Mouse (Mus musculus) hindbrain, embryonic 13.5 days (tissue): ENCODE results near the gene Alg1. TPM values are rescaled to one million over a fixed set of nuclear protein-coding genes. Genes with fewer than 3 reads are reported as not detected.
A peak's percentile ranks its signal among the peaks of the same experiment; 100 is the strongest.

Experiments
- ATAC-seq: fragments of 200-750 bp; cut with Nextera tagmentation; 2 replicates; pipeline ENCODE4 v1.8.0; 2017; ENCODE audit warnings: moderate TSS enrichment; ENCODE audit not compliant: low FRiP score
- H3K27ac ChIP-seq: fragments of 300-500 bp; sonication (generic); 2 replicates; pipeline ENCODE4 v1.5.1; 2015; ENCODE audit warnings: inconsistent platforms, mild to moderate bottlenecking, moderate library complexity
- H3K27me3 ChIP-seq: fragments of 300-500 bp; sonication (generic); 2 replicates; pipeline ENCODE4 v1.6.1; 2015; ENCODE audit warnings: mild to moderate bottlenecking, inconsistent platforms
- H3K36me3 ChIP-seq: fragments of 300-500 bp; sonication (generic); 2 replicates; pipeline ENCODE4 v1.6.1; 2015; ENCODE audit warnings: mild to moderate bottlenecking, inconsistent platforms
- H3K4me1 ChIP-seq: fragments of 300-500 bp; sonication (generic); replicated peaks from 2 replicates; pipeline ENCODE4 v1.6.1; 2015; ENCODE audit warnings: inconsistent platforms
- H3K4me2 ChIP-seq: fragments of 300-500 bp; sonication (generic); 2 replicates; pipeline ENCODE4 v1.6.1; 2015; ENCODE audit warnings: inconsistent platforms, mild to moderate bottlenecking, moderate library complexity
- H3K4me3 ChIP-seq: fragments of 300-500 bp; sonication (generic); 2 replicates; pipeline ENCODE4 v1.5.1; 2015; ENCODE audit warnings: mild to moderate bottlenecking, inconsistent platforms
- H3K9ac ChIP-seq: fragments of 300-500 bp; sonication (generic); 2 replicates; pipeline ENCODE4 v1.6.1; 2015; ENCODE audit warnings: mild to moderate bottlenecking, inconsistent platforms
- H3K9me3 ChIP-seq: fragments of 300-500 bp; sonication (generic); 2 replicates; pipeline ENCODE4 v1.6.1; 2016; ENCODE audit warnings: inconsistent platforms
- WGBS: fragments of 180-500 bp; shearing (Covaris S2); methylation state at CpG from one replicate; pipeline ENCODE4 v1.1.7; 2015; 5-methylcytosine and 5-hydroxymethylcytosine counted together
- polyA plus RNA-seq: library from polyadenylated mRNA; unstranded; fragments of >200 nt; fragmentation: Nextera tagmentation; extraction: Ambion mirVana; gene quantifications from 2 replicates; pipeline ENCODE4 v1.2.1, GENCODE M21; 2015

The Alg1 gene
- polyA plus RNA-seq, 1 experiment from 2014 or later = 36.2 TPM

GRCm38 (mm10) chr16:5250891-5251290 lies 17.5 kb downstream of the Alg1 start:
- H3K4me1 ChIP-seq = peaks cover 17% of the 10 kb centered on the region
- no peak overlapping the region for H3K4me2 ChIP-seq
- H3K9ac ChIP-seq = no peak overlapping the region
- 93% methylated on average over 3 of the region's 3 CpGs for WGBS
- H3K27ac ChIP-seq = no peak overlapping the region
- peaks cover 42% of the 10 kb centered on the region for H3K36me3 ChIP-seq
- no peaks in the 10 kb centered on the region for H3K27me3 ChIP-seq
- ATAC-seq = no peak
- no peaks in the 10 kb centered on the region for H3K9me3 ChIP-seq
- no peak overlapping the region for H3K4me3 ChIP-seq

DNA sequence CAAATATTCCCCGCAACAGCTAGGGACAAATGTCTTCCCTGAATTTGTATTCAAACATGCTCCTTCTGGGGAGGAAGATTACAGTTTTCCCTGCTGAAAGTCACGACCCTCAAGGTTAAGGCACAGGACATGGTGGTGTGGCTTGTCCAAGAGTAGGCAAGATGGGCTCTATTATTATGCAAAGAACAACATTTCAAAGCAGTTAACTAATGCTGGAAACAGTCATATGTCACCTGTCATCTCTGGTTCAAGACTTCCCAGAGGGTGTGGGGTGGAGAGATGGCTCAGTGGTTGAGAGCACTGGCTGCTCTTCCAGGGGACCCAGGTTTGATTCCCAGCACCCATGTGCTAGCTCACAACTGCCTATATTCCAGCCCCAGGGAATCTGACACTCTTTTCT lies 18.8 kb downstream of the Alg1 start:
- ATAC-seq = no peak
- Histone ChIP-seq H3K27ac (no peak overlapping the region), H3K4me2 (no peak overlapping the region), H3K27me3 (no peaks in the 10 kb centered on the region), H3K9me3 (no peaks in the 10 kb centered on the region), H3K9ac (no peak overlapping the region), H3K36me3 (peaks cover 32% of the 10 kb centered on the region), H3K4me3 (no peak overlapping the region), H3K4me1 (peaks cover 17% of the 10 kb centered on the region)
- 89% methylated on average over 2 of the region's 2 CpGs for WGBS

DNA sequence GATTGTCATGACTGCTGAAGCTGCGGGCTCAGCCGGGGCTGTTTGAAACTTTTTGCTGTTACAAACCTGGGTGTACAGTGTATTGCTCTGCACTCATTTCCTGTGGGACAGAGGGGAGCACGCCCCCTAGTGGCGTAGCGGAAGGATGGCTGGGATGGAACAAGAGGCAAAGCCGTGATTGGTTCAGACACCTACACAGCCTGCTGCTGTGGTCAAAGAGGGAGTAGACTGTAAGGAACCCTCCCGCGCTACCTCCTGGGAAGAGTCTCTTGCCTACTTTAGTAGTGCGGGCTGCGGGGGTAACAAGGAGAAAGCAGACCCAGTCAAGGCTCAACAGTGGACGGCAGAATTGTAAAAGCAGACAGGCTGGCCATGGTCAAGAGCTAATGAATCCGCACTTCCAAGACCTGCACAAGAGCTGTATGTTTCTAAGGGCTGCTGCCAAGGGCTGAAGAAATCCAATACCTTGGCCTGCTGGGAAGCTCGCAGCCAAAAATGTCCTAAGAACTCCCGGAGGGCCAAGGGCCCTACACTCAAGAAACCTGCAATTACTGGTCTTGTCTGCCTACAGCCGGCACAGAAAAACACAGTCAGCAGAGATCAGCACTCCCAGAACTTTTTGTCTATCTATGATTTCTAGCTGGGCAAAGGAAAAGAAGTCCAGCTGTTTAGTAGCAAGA lies 21.1 kb downstream of the Alg1 start:
- H3K4me2 ChIP-seq = peak overlapping the region; percentile 80
- 5% methylated on average over 15 of the region's 15 CpGs for whole genome bisulfite sequencing
- H3K27me3 ChIP-seq = no peaks in the 10 kb centered on the region
- peak overlapping the region; percentile 56 for H3K4me3 ChIP-seq
- H3K27ac ChIP-seq = peak overlapping the region; percentile 46
- peak overlapping the region; percentile 77 for H3K9ac ChIP-seq
- ATAC-seq = peak; percentile 16; the same call in 1 of the 2 replicates
- H3K9me3 ChIP-seq = no peaks in the 10 kb centered on the region
- peaks cover 17% of the 10 kb centered on the region for H3K4me1 ChIP-seq
- H3K36me3 ChIP-seq = peaks cover 10% of the 10 kb centered on the region; the same call in 1 of the 2 replicates

- ATAC-seq = peak; percentile 15
- peak overlapping the region; percentile 77 for H3K9ac ChIP-seq
- peak overlapping the region; percentile 46 for H3K27ac ChIP-seq
- peak overlapping the region; percentile 56 for H3K4me3 ChIP-seq
- H3K36me3 ChIP-seq = 0 out of 2 replicates have a peak, but pooled peaks cover 2% of the 10 kb centered on the region
- 2% methylated on average over 27 of the region's 27 CpGs for WGBS
- peaks cover 17% of the 10 kb centered on the region for H3K4me1 ChIP-seq
- no peaks in the 10 kb centered on the region for H3K9me3 ChIP-seq
- H3K4me2 ChIP-seq = peak overlapping the region; percentile 80
- H3K27me3 ChIP-seq = no peaks in the 10 kb centered on the region
Observed at GRCm38 (mm10) chr16:5255081-5255740, 21.8 kb downstream of the Alg1 start.

DNA sequence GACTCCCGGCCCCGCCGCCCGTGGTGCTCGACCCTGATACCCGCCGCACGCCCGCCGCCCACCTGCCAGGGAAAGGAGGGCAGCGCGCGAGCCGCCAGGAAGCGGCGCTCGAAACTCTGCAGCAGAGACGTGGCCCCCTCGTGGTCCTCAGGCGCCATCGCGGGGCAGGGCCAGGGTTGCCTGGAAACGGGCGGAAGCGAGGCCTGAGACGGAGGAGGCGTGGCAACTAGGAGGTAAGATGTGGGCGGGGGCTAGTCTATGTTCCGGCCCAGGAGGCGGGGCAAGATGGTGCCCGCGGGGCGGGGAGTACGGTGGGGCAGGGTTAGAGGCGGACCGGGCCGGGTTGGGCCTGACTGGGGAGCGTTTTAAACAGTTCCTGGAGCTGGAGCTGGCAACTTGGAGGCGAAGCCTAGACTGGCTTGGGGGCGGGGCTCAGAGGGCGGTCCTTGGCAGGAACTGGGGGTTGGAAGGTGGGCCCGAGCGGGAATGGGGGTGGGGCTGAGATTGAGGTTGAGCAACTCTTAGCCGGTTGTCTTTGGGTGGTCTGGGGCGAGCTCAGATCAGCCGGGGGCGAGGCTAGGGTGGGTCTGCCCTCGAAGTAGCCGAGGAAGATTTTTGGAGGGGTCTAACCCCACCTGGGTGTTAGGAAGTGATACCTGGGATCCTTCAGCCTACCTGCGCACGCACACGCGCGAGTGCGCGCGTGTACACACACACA lies 22.5 kb downstream of the Alg1 start, which contains the start of gene Eef2kmt:
Gene Eef2kmt (minus strand): TSS at position 205 of the 718 bp plus-strand sequence.
- Histone ChIP-seq H3K9me3 (no peaks in the 10 kb centered on the region), H3K4me1 (peaks cover 17% of the 10 kb centered on the region), H3K27me3 (no peaks in the 10 kb centered on the region), H3K27ac (peak within 1 kb of the TSS; percentile 55), H3K4me3 (peak within 1 kb of the TSS; percentile 56), H3K9ac (peak within 1 kb of the TSS; percentile 77), H3K4me2 (peak within 1 kb of the TSS; percentile 80), H3K36me3 (no peaks in the 10 kb centered on the region)
- peak; percentile 96 for ATAC-seq
- WGBS = 2% methylated on average over 57 of the region's 57 CpGs

DNA sequence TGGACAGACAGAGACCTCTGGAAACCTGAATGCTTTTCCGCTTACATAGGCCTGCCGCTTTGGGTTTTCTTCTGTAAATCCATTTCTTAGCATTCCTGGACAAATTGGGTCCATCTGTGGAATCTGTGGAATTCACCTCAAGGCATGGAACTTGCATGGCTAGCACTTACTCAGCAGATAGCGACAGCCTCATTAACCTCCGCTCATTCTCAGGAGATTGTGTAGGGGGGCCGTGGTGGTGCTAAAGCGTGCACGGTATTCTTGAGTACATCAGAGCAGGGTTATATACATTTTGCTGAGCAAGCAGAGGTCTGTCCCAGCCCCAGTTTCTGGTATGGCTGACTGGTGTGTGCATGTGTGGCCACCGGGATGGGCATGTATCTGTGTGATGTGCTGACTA lies 29.7 kb downstream of the Alg1 start:
- H3K9ac ChIP-seq = no peak overlapping the region
- no peak overlapping the region for H3K4me3 ChIP-seq
- 82% methylated on average over 8 of the region's 8 CpGs for whole genome bisulfite sequencing
- 0 out of 2 replicates have a peak, but pooled peaks cover 3% of the 10 kb centered on the region for H3K27me3 ChIP-seq
- no peak for ATAC-seq
- H3K27ac ChIP-seq = no peak overlapping the region
- no peaks in the 10 kb centered on the region for H3K36me3 ChIP-seq
- no peaks in the 10 kb centered on the region for H3K4me1 ChIP-seq
- 0 out of 2 replicates have a peak, but pooled peaks cover 5% of the 10 kb centered on the region for H3K9me3 ChIP-seq
- H3K4me2 ChIP-seq = no peak overlapping the region

- no peak overlapping the region for H3K9ac ChIP-seq
- no peaks in the 10 kb centered on the region for H3K36me3 ChIP-seq
- no peak overlapping the region for H3K4me2 ChIP-seq
- H3K4me3 ChIP-seq = no peak overlapping the region
- H3K9me3 ChIP-seq = 0 out of 2 replicates have a peak, but pooled peaks cover 5% of the 10 kb centered on the region
- H3K27ac ChIP-seq = no peak overlapping the region
- no peak for ATAC-seq
- no peaks in the 10 kb centered on the region for H3K4me1 ChIP-seq
- H3K27me3 ChIP-seq = 0 out of 2 replicates have a peak, but pooled peaks cover 3% of the 10 kb centered on the region
- WGBS = 88% methylated on average over 7 of the region's 7 CpGs
Observed at GRCm38 (mm10) chr16:5263926-5264325, 30.5 kb downstream of the Alg1 start.

- H3K27me3 ChIP-seq = 0 out of 2 replicates have a peak, but pooled peaks cover 3% of the 10 kb centered on the region
- no peak overlapping the region for H3K9ac ChIP-seq
- H3K4me1 ChIP-seq = no peaks in the 10 kb centered on the region
- H3K36me3 ChIP-seq = no peaks in the 10 kb centered on the region
- no peak overlapping the region for H3K4me3 ChIP-seq
- H3K9me3 ChIP-seq = no peaks in the 10 kb centered on the region
- WGBS = 95% methylated on average over 4 of the region's 4 CpGs
- no peak overlapping the region for H3K4me2 ChIP-seq
- H3K27ac ChIP-seq = no peak overlapping the region
- ATAC-seq = no peak
Observed at GRCm38 (mm10) chr16:5271411-5272035, 38.1 kb downstream of the Alg1 start.

GRCm38 (mm10) chr16:5272371-5272770 lies 39.0 kb downstream of the Alg1 start:
- Histone ChIP-seq H3K4me1 (no peaks in the 10 kb centered on the region), H3K27ac (no peak overlapping the region), H3K36me3 (no peaks in the 10 kb centered on the region), H3K27me3 (0 out of 2 replicates have a peak, but pooled peaks cover 3% of the 10 kb centered on the region), H3K4me3 (no peak overlapping the region), H3K4me2 (no peak overlapping the region), H3K9me3 (no peaks in the 10 kb centered on the region), H3K9ac (no peak overlapping the region)
- no peak for ATAC-seq
- WGBS = 85% methylated on average over 3 of the region's 3 CpGs

DNA sequence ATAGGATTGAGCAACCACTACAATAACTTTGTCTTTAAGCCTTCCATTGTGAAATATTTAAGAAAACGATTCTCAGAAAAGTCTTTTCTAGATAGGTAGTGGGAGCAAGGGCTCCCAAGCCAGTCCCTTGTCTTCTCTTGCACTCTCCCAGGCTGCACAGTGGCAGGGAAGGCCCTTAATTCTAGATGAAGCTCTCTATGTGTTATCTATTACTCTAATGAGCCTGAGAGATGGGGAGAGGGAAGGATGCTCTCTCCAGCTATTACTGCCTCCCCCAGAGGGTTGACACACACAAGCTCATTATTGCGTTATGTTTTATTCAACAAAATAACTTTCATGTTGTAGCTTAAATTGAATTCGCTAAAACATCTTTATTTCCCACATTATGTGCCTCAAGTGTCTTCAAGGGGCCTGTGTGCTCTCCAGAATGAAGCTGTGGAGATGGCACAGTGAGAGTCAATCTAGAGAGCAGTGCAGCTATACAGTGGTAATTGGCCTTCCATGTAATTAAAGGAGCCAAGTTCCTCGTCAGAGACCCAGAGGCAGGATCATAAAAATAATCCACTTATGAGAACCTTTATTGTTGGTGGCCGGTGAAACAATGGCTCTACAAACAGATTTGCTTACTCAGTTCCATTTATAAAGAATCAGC lies 46.3 kb downstream of the Alg1 start:
- 0 out of 2 replicates have a peak, but pooled peaks have one; percentile 65 for ATAC-seq

GRCm38 (mm10) chr16:5282686-5283085 lies 49.3 kb downstream of the Alg1 start:
- no peak overlapping the region for H3K4me2 ChIP-seq
- ATAC-seq = no peak
- H3K27ac ChIP-seq = no peak overlapping the region
- no peaks in the 10 kb centered on the region for H3K27me3 ChIP-seq
- no peak overlapping the region for H3K9ac ChIP-seq
- no peak overlapping the region for H3K4me3 ChIP-seq
- no peaks in the 10 kb centered on the region; the same call in 1 of the 2 replicates for H3K4me1 ChIP-seq
- no peaks in the 10 kb centered on the region for H3K9me3 ChIP-seq
- 89% methylated on average over 9 of the region's 9 CpGs for WGBS
- no peaks in the 10 kb centered on the region for H3K36me3 ChIP-seq

More for the DNA sequence above, 46.3 kb downstream of the Alg1 start:
- Histone ChIP-seq H3K4me3 (no peak overlapping the region), H3K9ac (no peak overlapping the region), H3K36me3 (no peaks in the 10 kb centered on the region), H3K9me3 (no peaks in the 10 kb centered on the region), H3K4me2 (no peak overlapping the region), H3K4me1 (no peaks in the 10 kb centered on the region; the same call in 1 of the 2 replicates), H3K27ac (0 out of 2 replicates have a peak overlapping the region, but pooled peaks have one; percentile 23), H3K27me3 (no peaks in the 10 kb centered on the region)
- WGBS = 69% methylated on average over 5 of the region's 5 CpGs
